Mouse (Mus musculus) kidney, adult 2 months (tissue): ENCODE results near the gene Zcchc17. TPM values are rescaled to one million over a fixed set of nuclear protein-coding genes. Genes with fewer than 3 reads are reported as not detected.

Experiments used
- DNase-seq: peaks from one replicate; pipeline ENCODE4 v3.0.0; 2021
- H3K27ac ChIP-seq: fragments of 200-500 bp; 2 replicates; pipeline ENCODE4 v1.5.1; 2012; ENCODE audit warnings: low read depth, low read length, control low read depth, inconsistent platforms; ENCODE audit not compliant: insufficient read depth
- H3K27me3 ChIP-seq: fragments of 200-500 bp; replicated peaks from 2 replicates; pipeline ENCODE4 v1.6.1; 2012; ENCODE audit warnings: mild to moderate bottlenecking, moderate library complexity, low read length, inconsistent platforms; ENCODE audit not compliant: control insufficient read depth, insufficient read depth
- H3K36me3 ChIP-seq: fragments of 200-500 bp; 2 replicates; pipeline ENCODE4 v1.6.1; 2012; ENCODE audit warnings: mild to moderate bottlenecking, moderate library complexity, low read length, inconsistent platforms; ENCODE audit not compliant: control insufficient read depth, insufficient read depth
- H3K4me1 ChIP-seq: fragments of 200-500 bp; 2 replicates; pipeline ENCODE4 v1.6.1; 2011; ENCODE audit warnings: low read length; ENCODE audit not compliant: control insufficient read depth, insufficient read depth
- H3K4me3 ChIP-seq: fragments of 200-500 bp; 2 replicates; pipeline ENCODE4 v1.5.1; 2011; ENCODE audit warnings: mild to moderate bottlenecking, low read depth, low read length, control low read depth; ENCODE audit not compliant: insufficient read depth
- CTCF ChIP-seq: fragments of 200-500 bp; conservative IDR thresholded peaks from 2 replicates; pipeline ENCODE4 v1.5.1; 2011; ENCODE audit warnings: low read depth, mild to moderate bottlenecking, control low read depth, low read length, moderate library complexity, mixed read lengths; ENCODE audit not compliant: insufficient read depth, insufficient read length
- POLR2A ChIP-seq: fragments of 200-500 bp; IDR thresholded peaks from one replicate; pipeline ENCODE4 v1.6.1; 2011; ENCODE audit warnings: low read depth, low read length, control low read depth
- WGBS: fragments of 180-500 bp; shearing (Covaris S2); methylation state at CpG from one replicate; pipeline ENCODE4 v1.1.7; 2018; 5-methylcytosine and 5-hydroxymethylcytosine counted together
- polyA plus RNA-seq: library from polyadenylated mRNA; depleted of rRNA; stranded (reverse); fragments of >200 nt; gene quantifications from 2 replicates; pipeline ENCODE4 v1.2.3, GENCODE M21; 2012

Zcchc17 gene
- polyA plus RNA-seq, 1 experiment: 22.7 TPM

- TF ChIP-seq CTCF (peak; percentile 48), POLR2A (no peak)
- Histone ChIP-seq H3K27ac (no peak overlapping the region), H3K27me3 (no peaks in the 10 kb centered on the region), H3K4me1 (no peaks in the 10 kb centered on the region), H3K36me3 (no peaks in the 10 kb centered on the region), H3K4me3 (no peak overlapping the region)
- DNase-seq: peak; percentile 56
- 17% methylated on average over 4 of the region's 4 CpGs for WGBS
Measured at GRCm38 (mm10) chr4:130341691-130342090, 18.1 kb downstream of the Zcchc17 start.

DNA sequence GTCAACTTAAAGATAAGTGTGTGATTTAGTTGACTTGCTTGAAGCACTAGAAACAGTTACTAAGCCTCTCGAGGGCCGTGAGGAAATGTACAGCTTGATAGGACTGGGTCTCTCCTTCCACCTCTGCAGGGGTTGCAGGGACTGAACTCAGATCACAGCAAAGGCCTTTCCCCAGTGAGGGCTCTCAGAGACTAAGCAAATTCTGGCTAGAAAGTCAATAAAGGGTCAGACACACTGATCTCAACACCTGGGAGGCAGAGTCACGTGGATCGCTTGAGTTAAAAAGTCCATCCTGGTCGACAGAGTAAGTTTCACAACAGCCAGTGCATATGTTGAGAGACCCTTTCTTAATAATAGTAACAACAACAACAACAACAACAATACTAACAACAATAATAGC is 23.9 kb downstream of the Zcchc17 start:
- no peak overlapping the region for H3K4me3 ChIP-seq
- 86% methylated on average over 5 of the region's 5 CpGs for WGBS
- TF ChIP-seq CTCF (no peak), POLR2A (no peak)
- no peak overlapping the region for H3K27ac ChIP-seq
- H3K27me3 ChIP-seq: no peaks in the 10 kb centered on the region
- peak; percentile 19 for DNase-seq
- no peaks in the 10 kb centered on the region for H3K4me1 ChIP-seq
- H3K36me3 ChIP-seq: peaks cover 1% of the 10 kb centered on the region; the same call in 1 of the 2 replicates

- H3K27ac ChIP-seq: peak overlapping the region; percentile 14; the same call in 1 of the 2 replicates
Measured at GRCm38 (mm10) chr4:130327366-130327765, 32.4 kb downstream of the Zcchc17 start.

GRCm38 (mm10) chr4:130325446-130325845 is 34.3 kb downstream of the Zcchc17 start:
- no peak for DNase-seq
- no peaks in the 10 kb centered on the region; the same call in 1 of the 2 replicates for H3K36me3 ChIP-seq
- no peak for TF ChIP-seq CTCF
- TF ChIP-seq POLR2A: no peak
- peaks cover 6% of the 10 kb centered on the region; the same call in 1 of the 2 replicates for H3K4me1 ChIP-seq
- no peak overlapping the region for H3K27ac ChIP-seq
- H3K4me3 ChIP-seq: no peak overlapping the region
- no peaks in the 10 kb centered on the region for H3K27me3 ChIP-seq
- 92% methylated on average over 2 of the region's 2 CpGs for WGBS

More at GRCm38 (mm10) chr4:130327366-130327765, 32.4 kb downstream of the Zcchc17 start:
- no peaks in the 10 kb centered on the region for H3K27me3 ChIP-seq
- no peak for DNase-seq
- no peaks in the 10 kb centered on the region; the same call in 1 of the 2 replicates for H3K36me3 ChIP-seq
- WGBS: 34% methylated on average over 9 of the region's 9 CpGs
- no peak for TF ChIP-seq CTCF
- no peak for TF ChIP-seq POLR2A
- peaks cover 6% of the 10 kb centered on the region; the same call in 1 of the 2 replicates for H3K4me1 ChIP-seq
- no peak overlapping the region for H3K4me3 ChIP-seq

GRCm38 (mm10) chr4:130323607-130324006 is 36.1 kb downstream of the Zcchc17 start:
- no peak for TF ChIP-seq POLR2A
- TF ChIP-seq CTCF: no peak
- Histone ChIP-seq H3K36me3 (no peaks in the 10 kb centered on the region; the same call in 1 of the 2 replicates), H3K4me3 (no peak overlapping the region), H3K27ac (no peak overlapping the region), H3K27me3 (no peaks in the 10 kb centered on the region), H3K4me1 (peaks cover 8% of the 10 kb centered on the region; the same call in 1 of the 2 replicates)
- 67% methylated on average over 5 of the region's 5 CpGs for WGBS
- no peak for DNase-seq

- Histone ChIP-seq H3K27ac (no peak overlapping the region), H3K36me3 (no peaks in the 10 kb centered on the region; the same call in 1 of the 2 replicates), H3K27me3 (no peaks in the 10 kb centered on the region), H3K4me1 (peaks cover 11% of the 10 kb centered on the region; the same call in 1 of the 2 replicates), H3K4me3 (no peak overlapping the region)
- no peak for DNase-seq
- no peak for TF ChIP-seq CTCF
- TF ChIP-seq POLR2A: no peak
- 75% methylated on average over 1 of the region's 1 CpGs for WGBS
Measured at GRCm38 (mm10) chr4:130323165-130323564, 36.6 kb downstream of the Zcchc17 start.

- 81% methylated on average over 7 of the region's 7 CpGs for WGBS
- Histone ChIP-seq H3K36me3 (no peaks in the 10 kb centered on the region; the same call in 1 of the 2 replicates), H3K4me1 (peaks cover 10% of the 10 kb centered on the region; the same call in 1 of the 2 replicates), H3K27me3 (no peaks in the 10 kb centered on the region), H3K27ac (no peak overlapping the region), H3K4me3 (no peak overlapping the region)
- DNase-seq: no peak
- TF ChIP-seq POLR2A (no peak), CTCF (no peak)
Measured at GRCm38 (mm10) chr4:130322567-130322966, 37.2 kb downstream of the Zcchc17 start.

- Histone ChIP-seq H3K36me3 (no peaks in the 10 kb centered on the region; the same call in 1 of the 2 replicates), H3K4me1 (peaks cover 10% of the 10 kb centered on the region; the same call in 1 of the 2 replicates), H3K4me3 (no peak overlapping the region), H3K27ac (no peak overlapping the region), H3K27me3 (no peaks in the 10 kb centered on the region)
- no peak for TF ChIP-seq CTCF
- no peak for TF ChIP-seq POLR2A
- WGBS: 85% methylated on average over 7 of the region's 7 CpGs
- no peak for DNase-seq
Measured at GRCm38 (mm10) chr4:130321640-130322039, 38.1 kb downstream of the Zcchc17 start.
